Mouse (Mus musculus) heart, postnatal 0 days (tissue): ENCODE measurements around the gene Serpinb1c.

Experiments used
- CTCF ChIP-seq: IDR thresholded peaks from 2 replicates; pipeline ENCODE4 v1.5.1; 2016; ENCODE audit warnings: antibody characterized with exemption, control low read depth, low read depth
- EP300 ChIP-seq: IDR thresholded peaks from 2 replicates; pipeline ENCODE4 v1.6.1; 2016; ENCODE audit warnings: antibody characterized with exemption, low read depth

DNA sequence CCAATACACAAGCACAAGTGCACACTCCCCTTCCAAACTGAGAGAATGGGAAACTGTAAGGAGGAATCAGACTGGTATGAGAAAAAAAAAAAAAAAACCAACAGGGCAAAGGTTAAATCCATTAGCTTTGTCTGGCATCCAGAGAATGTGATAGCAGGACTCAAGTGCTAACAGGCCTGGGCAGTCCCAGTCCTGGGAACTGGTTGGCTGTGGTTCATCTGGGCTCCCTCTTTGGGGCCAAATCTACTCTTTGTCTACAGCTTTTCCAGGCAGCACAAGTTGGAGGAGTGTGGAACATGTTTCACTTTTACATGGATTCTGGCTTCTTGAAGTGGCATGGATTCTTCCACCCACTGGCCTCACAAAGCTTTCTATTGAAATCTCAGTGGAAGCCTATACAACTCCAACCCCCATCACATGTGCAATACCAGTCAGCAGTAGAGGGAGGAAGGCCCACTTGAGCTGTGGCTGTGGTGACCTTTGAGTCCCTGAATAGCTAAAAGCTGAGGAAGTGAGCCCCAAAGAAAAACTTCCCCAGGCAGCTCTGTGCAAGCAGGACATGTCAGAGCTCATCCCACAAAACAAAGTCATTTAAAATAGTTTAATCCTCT is 14.9 kb upstream of the Serpinb1c start:
- TF ChIP-seq CTCF, result no peak
- no peak; the same call in 1 of the 2 replicates for TF ChIP-seq EP300
